Mouse (Mus musculus) induced T-regulatory cell, adult 2 months (primary cell): Measurements from ENCODE around the gene Atg4d.
"Not testable (repeated sequence)": the region's sequence is repeated elsewhere in the genome, so short reads cannot be mapped to it uniquely, and the experiment has no call there.

ENCODE experiments used
- DNase-seq: peaks from one replicate; pipeline ENCODE4 v3.0.0-alpha.2; 2012; ENCODE audit warnings: low read depth

The Atg4d gene

DNA sequence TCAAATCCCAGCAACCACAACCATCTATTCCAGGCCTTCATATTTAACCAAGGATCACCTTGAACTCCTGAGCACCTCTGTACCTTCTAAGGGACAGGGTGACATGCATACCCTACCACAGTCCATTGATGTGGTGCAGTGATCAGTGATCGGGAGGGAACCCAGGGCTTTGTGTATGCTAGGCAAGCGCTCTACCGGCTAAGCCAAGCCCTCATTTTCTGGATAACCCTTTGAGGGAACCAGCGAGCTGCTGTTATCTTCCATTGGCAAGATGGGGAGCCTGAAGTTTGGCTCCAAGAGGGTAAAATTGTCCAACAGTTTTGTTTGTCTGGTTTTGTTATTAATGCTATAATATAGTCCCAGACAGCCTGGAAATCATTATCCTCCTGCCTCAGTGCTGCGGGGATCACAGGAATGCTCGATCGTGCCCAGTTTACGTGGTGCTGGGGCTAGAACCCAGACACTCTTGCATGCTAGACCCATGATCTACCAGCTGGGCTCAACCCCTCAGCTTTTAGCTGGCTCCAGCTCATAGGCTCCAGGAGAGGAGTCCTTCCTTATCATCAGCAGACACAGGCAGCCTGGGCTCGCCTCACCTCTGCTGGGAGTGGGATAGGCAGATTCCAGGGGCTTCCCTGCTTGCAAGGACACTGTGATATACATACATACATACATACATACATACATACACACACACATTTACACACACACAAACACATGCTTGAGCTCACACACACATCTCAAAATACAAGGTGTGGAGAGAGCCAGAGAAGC is 49.5 kb downstream of the Atg4d start:
- DNase-seq = no peak

DNA sequence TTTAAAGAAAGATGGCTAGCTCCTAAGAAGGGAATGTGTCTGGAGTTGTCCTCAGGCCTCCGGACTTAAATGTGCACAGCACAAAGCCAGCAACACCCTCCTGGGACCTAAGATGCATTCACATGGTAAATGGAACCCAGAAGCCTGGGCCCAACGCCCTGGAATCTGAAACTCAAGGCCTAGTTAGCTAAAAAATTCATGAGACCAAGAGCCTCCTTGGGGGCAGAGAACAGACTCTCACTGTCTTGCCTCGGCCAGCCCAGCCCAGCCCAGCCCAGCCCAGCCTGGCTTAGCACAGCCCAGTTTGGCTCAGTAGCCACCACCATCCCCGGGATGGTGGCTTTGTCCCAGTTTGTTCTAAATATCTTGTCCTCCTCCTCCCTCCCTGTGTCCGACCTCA is 50.3 kb downstream of the Atg4d start:
- no peak for DNase-seq

DNA sequence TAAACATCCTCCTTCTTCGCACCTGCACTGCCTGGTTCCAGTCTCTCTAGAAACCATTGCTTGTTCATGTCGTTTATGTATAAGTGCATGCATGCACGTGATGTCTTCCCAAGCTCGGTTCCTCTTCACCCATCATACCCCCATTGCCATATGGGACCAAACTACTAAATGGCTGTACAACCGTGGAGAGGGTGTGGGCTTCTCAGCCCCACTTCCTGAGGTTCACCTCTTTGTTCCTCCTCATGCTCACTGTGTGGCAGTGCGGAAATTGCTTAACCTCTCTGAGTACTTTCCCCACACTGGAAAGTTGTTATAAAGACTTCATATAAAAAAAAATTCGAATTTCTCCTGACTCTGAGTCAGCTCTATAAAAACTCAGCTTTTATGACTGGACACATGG is 51.6 kb downstream of the Atg4d start:
- DNase-seq = peak; percentile 64

DNA sequence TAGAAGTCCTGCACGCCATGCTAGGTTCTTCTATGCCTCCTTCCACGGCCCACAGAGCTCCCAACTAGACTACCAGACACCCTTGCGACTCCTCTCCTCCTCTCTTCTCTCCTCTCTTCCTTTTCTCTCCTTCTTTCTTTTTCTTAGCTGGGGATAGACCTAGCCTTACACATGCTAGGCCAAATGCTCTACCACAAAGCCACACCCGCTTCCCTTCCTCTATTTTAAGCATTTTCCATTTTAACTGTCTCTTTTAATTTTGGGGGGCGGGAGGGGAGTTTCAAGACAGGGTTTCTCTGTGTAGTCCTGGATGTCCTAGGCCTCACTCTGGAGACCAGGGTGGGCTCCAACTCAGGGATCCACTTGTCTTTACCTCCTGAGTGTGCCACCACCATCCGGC is 53.7 kb downstream of the Atg4d start:
- peak; percentile 48 for DNase-seq

DNA sequence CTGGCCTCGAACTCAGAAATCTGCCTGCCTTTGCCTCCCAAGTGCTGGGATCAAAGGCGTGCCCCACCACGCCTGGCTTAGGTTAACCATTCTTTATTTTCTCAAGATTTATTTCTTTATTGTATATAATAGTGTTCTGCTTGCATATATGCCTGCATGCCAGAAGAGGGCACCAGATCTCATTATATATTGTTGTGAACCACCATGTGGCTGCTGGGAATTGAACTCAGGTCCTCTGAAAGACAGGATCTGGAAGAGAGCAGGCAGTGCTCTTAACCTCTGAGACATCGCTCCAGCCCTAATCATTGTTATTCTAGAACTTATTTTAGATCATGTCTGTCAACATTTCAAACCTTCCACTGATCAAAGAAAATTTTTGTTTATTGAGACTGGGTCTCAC is 54.4 kb downstream of the Atg4d start:
- DNase-seq = peak; percentile 41

DNA sequence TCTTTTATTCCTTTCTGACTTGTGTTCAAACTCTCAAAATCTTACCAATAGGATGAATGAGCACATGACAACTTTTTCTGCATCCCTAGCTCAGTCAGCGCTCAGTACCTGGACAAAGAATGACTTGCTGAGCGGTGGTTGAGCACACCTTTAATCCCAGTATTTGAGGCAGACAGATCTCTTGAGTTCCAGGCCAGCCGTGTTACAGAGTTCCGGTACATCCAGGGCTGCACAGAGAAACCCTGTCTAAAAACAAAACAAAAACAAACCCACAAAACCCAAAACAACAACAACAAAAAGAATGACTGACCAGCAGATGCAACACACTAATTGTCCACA is 55.2 kb downstream of the Atg4d start:
- no peak for DNase-seq

DNA sequence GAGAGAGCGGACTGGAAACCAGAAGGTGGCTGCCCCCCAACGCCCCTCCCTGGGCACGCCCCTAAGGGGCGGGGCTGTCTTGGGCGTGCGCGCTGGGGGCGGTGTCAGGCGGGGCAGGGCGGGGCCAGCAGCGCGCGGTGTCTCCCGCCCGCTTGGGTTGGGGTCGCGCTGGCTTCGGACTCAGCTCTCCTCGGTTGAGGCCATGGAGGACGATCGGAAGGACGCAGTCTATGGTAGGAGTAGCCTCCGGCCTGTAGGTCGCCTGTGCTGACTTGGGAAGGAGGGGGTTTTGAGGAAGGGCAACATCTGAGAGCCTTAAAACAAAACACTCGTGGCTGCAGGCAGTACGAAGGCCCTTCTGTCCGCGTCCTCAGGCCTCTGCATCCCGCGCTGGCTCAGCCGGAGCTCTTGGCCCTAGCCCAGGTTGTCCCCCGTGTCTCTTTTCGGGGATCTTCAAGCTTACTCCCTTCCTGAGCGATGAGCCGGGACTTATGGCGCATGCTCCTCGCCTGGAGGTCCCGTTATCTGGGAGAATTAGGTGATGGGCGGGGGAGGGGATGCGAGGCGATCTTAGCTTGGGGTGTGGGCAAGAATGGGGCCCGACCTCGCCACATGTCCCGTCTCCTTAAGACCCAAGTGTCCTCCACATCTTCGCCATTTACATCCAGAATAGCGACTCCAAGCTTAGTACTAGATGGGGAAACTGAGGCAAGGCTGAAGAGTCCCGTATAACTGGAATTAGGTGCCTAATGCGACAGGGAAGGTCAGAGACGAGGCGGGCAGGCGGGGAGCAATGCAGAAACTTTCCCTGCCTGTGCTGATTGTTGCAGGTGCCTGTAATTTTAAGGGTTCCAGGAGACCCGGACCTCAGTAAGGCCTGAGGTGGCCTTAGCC is 55.8 kb downstream of the Atg4d start, which contains the start of gene Slc44a2:
TSS of gene Slc44a2 (plus strand) at position 80 of the 894 bp plus-strand sequence.
- peak; percentile 92 for DNase-seq

DNA sequence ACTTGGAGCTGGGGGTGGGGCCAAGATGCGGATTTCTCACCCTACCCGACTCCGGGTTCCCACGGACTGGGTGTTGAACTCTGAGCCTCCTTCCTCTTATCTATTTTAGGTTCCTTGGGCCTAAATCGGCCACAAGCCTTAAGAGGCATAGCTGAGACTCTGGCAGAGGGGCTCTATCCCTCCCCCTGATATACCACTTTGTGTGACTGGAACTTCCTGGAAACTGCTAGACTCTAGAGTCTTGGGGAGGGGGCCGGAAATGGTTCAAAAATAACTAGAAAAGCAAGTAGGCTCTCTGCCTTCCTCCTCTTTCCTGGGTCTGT is 56.4 kb downstream of the Atg4d start:
- peak; percentile 84 for DNase-seq

DNA sequence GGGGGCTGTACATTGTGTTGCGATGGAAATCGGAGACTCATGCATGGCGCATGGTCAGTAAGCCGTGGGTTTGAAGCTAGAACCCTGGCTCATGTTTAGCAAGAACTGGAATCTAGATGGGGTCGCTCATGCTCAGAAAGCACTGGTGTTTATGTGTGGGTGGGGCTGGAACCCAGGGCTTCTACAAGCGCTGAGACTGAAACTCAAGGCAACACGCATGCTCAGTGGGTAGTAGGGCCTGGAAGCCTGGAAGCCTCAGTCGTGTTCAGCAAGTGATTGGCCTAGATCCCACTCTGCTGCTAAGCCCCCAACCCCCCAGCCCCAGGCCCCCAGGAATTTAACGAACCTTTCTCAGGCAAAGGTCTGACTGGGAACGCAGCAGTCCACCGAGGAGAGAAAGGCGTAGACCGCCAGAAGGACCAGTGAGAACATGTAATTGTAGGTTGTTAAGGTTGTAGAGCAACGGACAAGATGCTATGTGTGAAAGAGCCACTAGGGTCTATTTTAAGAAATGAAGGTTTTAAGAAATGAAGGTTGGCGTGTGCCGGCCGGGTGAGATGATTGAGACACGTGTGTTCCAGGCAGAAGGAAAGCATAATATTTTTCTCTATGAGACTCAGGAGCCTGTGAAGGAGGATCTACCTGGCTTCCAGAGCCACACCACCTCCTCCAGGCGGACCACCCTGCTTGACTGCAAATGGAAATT is 57.3 kb downstream of the Atg4d start:
- DNase-seq = peak; percentile 76

DNA sequence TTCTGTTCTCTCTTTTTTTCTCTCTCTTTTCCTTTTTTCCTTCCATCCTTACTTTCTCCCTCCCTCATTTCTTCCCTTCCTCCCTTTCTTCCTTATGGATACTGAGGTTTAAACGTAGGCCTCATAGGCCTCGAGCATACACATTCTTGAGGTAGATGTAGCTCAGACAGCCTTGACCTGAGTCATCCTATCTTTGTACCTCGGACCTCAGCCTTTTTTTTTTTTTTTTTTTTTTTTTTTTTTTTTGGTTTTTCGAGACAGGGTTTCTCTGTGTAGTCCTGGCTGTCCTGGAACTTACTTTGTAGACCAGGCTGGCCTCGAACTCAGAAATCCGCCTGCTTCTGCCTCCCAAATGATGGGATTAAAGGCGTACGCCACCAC is 57.8 kb downstream of the Atg4d start:
- not testable (repeated sequence) for DNase-seq

DNA sequence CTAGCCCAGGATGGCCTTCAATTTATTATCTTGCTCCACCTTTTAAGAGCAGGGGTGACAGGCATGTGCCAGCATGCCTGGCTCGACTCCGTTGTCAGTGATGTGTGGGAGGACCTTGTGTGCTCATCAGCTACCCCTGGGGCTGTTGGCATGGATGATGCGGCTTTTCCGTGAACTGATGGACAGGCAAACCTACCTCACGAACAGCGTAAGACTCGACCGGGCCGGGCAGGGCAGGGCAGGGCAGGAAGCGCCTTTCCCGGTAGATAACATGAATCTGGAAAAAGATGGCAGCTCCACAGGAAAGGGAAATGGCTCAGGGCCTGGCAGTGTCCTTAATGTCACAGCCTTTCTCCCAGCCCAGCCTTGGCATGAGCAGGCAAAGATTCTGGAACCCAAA is 59.2 kb downstream of the Atg4d start:
- DNase-seq = peak; percentile 36
